Comparison of ENCODE assay signal across 1 mouse cellular context in the genomic region with DNA sequence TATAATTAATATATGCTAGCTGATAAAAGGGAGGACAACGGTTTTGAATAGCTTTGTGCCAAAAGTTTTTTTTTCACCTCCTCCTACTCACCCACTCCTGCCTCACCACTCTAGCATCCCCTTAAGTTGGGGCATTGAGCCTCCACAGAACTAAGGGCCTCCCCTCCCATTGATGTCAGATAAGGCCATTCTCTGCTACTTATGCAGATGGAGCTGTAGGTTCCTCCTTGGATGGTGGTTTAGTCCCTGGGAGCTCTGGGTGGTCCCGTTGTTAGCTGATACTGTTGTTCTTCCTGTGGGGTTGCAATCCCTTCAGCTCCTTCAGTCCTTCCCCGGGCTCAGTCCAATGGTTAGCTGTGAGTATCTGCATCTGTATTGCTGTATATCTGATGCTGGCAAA.
TF ChIP-seq lines count a peak whose summit lies in the region.

No protein-coding gene starts in this region.

TF ChIP-seq in MEL, 35 proteins besides CTCF, POLR2A, EP300 and RAD21:
- TF ChIP-seq MEF2A (IDR thresholded peaks at IDR 0.05; ENCODE audit: extremely low read depth, insufficient replicate concordance, low read depth, low read length, poor library complexity, severe bottlenecking) (no peak), USF1 (IDR thresholded peaks at IDR 0.05; ENCODE audit: low read depth, low read length) (no peak), RCOR1 (IDR thresholded peaks at IDR 0.05; ENCODE audit: low read depth, low read length) (peak; percentile 58), HCFC1 (IDR thresholded peaks at IDR 0.05; ENCODE audit: low read depth, low read length) (no peak; the same call in 1 of the 2 replicates), MYC (IDR thresholded peaks at IDR 0.05; ENCODE audit: low read depth, low read length) (no peak), CHD2 (IDR thresholded peaks at IDR 0.05; ENCODE audit: low read length) (no peak), MAFK (IDR thresholded peaks at IDR 0.05; ENCODE audit: borderline replicate concordance, low read depth, low read length) (no peak), TCF12 (IDR thresholded peaks at IDR 0.05; ENCODE audit: low read depth, low read length) (0 out of 2 replicates have a peak, but pooled peaks have one; percentile 36), SIN3A (IDR thresholded peaks at IDR 0.05; ENCODE audit: low read length) (no peak), MAX (IDR thresholded peaks at IDR 0.05; ENCODE audit: low read length) (no peak), TAL1 (IDR thresholded peaks at IDR 0.05; ENCODE audit: low read length) (no peak), KAT2A (conservative IDR thresholded peaks at IDR 0.05; ENCODE audit: low read depth, low read length) (no peak), BHLHE40 (IDR thresholded peaks at IDR 0.05; ENCODE audit: borderline replicate concordance, low read depth, low read length) (no peak), ELF1 (IDR thresholded peaks at IDR 0.05; ENCODE audit: low read depth, low read length) (no peak), SMC3 (IDR thresholded peaks at IDR 0.05; ENCODE audit: low read depth, low read length) (no peak), ZMIZ1 (IDR thresholded peaks at IDR 0.05; ENCODE audit: low read depth, low read length) (peak; percentile 91), GABPA (IDR thresholded peaks at IDR 0.05; ENCODE audit: low read depth, low read length) (no peak), NELFE (IDR thresholded peaks at IDR 0.05; ENCODE audit: low read depth, low read length) (peak; percentile 47; the same call in 1 of the 2 replicates), E2F4 (IDR thresholded peaks at IDR 0.05; ENCODE audit: borderline replicate concordance, low read depth, low read length) (no peak), ETS1 (IDR thresholded peaks at IDR 0.05; ENCODE audit: low read depth, low read length) (0 out of 2 replicates have a peak, but pooled peaks have one; percentile 30), MXI1 (IDR thresholded peaks at IDR 0.05; ENCODE audit: low read depth, low read length) (0 out of 2 replicates have a peak, but pooled peaks have one; percentile 12), NRF1 (IDR thresholded peaks at IDR 0.05; ENCODE audit: insufficient read depth, low read depth, low read length, poor library complexity, severe bottlenecking) (no peak), ZC3H11A (IDR thresholded peaks at IDR 0.05; ENCODE audit: low read depth, low read length) (no peak), CHD1 (IDR thresholded peaks at IDR 0.05; ENCODE audit: low read depth, low read length) (no peak; the same call in 1 of the 2 replicates), MAZ (IDR thresholded peaks at IDR 0.05; ENCODE audit: low read depth, low read length) (no peak), ZKSCAN1 (IDR thresholded peaks at IDR 0.05; ENCODE audit: low read depth, low read length) (no peak), JUND (IDR thresholded peaks at IDR 0.05; ENCODE audit: low read depth, low read length) (no peak), POLR2AphosphoS2 (IDR thresholded peaks at IDR 0.05; ENCODE audit: low read length) (peak; percentile 65; the same call in 1 of the 2 replicates), GATA1 (IDR thresholded peaks at IDR 0.05; ENCODE audit: low read depth, low read length) (peak; percentile 69), TBP (IDR thresholded peaks at IDR 0.05; ENCODE audit: low read depth, low read length) (peak; percentile 89), USF2 (IDR thresholded peaks at IDR 0.05; ENCODE audit: borderline replicate concordance in 1 of 2, insufficient read depth in 1 of 2, low read depth in 1 of 2, low read length in 2 of 2) (no peak), POLR2AphosphoS5 (IDR thresholded peaks at IDR 0.05; ENCODE audit: borderline replicate concordance, low read depth, low read length) (0 out of 2 replicates have a peak, but pooled peaks have one; percentile 11), UBTF (IDR thresholded peaks at IDR 0.05; ENCODE audit: borderline replicate concordance, insufficient read depth, low read depth, low read length) (no peak), MYB (IDR thresholded peaks at IDR 0.05; ENCODE audit: low read depth, low read length) (no peak), ZNF384 (IDR thresholded peaks at IDR 0.05; ENCODE audit: low read depth, low read length) (no peak; the same call in 1 of the 2 replicates)
